Mouse (Mus musculus): ENCODE data around the gene Yipf6. TPM values are rescaled to one million over a fixed set of nuclear protein-coding genes. Genes with fewer than 3 reads are reported as not detected.

Yipf6 gene
- 24.2 and 24.5 TPM in 2 replicates for polyA plus RNA-seq (2015; fragmentation: Nextera tagmentation; extraction: Ambion mirVana)

DNA sequence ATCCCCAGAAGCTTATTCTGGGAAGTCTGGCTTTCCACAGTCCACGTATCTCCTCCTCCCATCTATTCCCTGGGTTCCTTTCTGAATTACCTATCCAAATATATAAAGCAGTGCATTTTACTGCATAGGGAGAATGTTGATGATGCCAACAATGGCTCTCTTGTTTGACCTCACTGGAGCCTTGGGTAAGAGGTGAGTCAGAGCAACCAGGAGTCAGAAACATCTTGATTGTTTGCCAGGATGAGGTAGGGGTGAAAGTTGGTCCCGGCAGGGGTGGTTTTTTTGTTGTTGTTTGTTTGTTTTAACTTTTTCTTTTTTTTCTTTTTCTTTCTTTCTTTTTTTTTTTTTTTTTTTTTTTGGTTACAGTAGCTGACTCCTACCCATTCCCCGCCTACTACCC, at the start of gene Yipf6:
Yipf6 (plus strand) TSS at position 216 of the 400 bp plus-strand sequence.
- no peaks in the 10 kb centered on the region for H3K9me3 ChIP-seq (ENCODE audit: low read length)
- WGBS: 74% methylated on average over 3 of the region's 3 CpGs
- ATAC-seq (ENCODE audit: low FRiP score, low TSS enrichment): no peak
- peak within 1 kb of the TSS; percentile 92 for H3K27ac ChIP-seq (ENCODE audit: low read length)
- peaks cover 3% of the 10 kb centered on the region; the same call in 1 of the 2 replicates for H3K4me1 ChIP-seq (ENCODE audit: insufficient read depth, low read length)
- H3K4me3 ChIP-seq (ENCODE audit: low read length): peak within 1 kb of the TSS; percentile 64
- peak within 1 kb of the TSS; percentile 72 for H3K9ac ChIP-seq (replicated peaks; ENCODE audit: low read length)
- peak within 1 kb of the TSS; percentile 56 for H3K4me2 ChIP-seq (replicated peaks; ENCODE audit: low read depth, low read length)
- 0 out of 2 replicates have a peak, but pooled peaks cover 4% of the 10 kb centered on the region for H3K27me3 ChIP-seq (ENCODE audit: insufficient read depth, low read length)
- H3K36me3 ChIP-seq (ENCODE audit: insufficient read depth, low read length): no peaks in the 10 kb centered on the region

DNA sequence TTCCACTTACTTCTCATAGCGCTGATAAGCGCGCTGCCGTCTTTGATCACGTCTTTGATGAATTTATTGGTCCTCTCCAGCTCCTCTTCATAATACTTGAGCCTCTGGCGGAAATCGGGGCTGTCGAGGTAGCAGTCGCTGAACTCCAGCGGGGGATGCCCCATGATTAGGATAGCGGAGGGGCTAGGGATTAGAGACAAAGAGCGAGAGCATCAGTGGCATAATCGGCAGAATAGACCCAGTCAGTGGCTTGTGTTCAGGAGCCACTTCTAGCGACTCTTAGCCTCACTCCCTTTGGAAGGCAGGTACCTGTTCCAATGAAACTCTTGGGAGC, 46.1 kb upstream of the Yipf6 start:
- Histone ChIP-seq H3K4me2 (replicated peaks; ENCODE audit: low read depth, low read length) (peak overlapping the region; percentile 61), H3K27ac (ENCODE audit: low read length) (peak overlapping the region; percentile 78; the same call in 1 of the 2 replicates), H3K36me3 (ENCODE audit: insufficient read depth, low read length) (no peaks in the 10 kb centered on the region), H3K27me3 (ENCODE audit: insufficient read depth, low read length) (peaks cover 19% of the 10 kb centered on the region; the same call in 1 of the 2 replicates), H3K9ac (replicated peaks; ENCODE audit: low read length) (peak overlapping the region; percentile 66), H3K4me3 (ENCODE audit: low read length) (peak overlapping the region; percentile 57), H3K9me3 (ENCODE audit: low read length) (no peaks in the 10 kb centered on the region), H3K4me1 (ENCODE audit: insufficient read depth, low read length) (peaks cover 4% of the 10 kb centered on the region; the same call in 1 of the 2 replicates)
- ATAC-seq (ENCODE audit: low FRiP score, low TSS enrichment): no peak; the same call in 1 of the 2 replicates
- WGBS: 24% methylated on average over 14 of the region's 14 CpGs

DNA sequence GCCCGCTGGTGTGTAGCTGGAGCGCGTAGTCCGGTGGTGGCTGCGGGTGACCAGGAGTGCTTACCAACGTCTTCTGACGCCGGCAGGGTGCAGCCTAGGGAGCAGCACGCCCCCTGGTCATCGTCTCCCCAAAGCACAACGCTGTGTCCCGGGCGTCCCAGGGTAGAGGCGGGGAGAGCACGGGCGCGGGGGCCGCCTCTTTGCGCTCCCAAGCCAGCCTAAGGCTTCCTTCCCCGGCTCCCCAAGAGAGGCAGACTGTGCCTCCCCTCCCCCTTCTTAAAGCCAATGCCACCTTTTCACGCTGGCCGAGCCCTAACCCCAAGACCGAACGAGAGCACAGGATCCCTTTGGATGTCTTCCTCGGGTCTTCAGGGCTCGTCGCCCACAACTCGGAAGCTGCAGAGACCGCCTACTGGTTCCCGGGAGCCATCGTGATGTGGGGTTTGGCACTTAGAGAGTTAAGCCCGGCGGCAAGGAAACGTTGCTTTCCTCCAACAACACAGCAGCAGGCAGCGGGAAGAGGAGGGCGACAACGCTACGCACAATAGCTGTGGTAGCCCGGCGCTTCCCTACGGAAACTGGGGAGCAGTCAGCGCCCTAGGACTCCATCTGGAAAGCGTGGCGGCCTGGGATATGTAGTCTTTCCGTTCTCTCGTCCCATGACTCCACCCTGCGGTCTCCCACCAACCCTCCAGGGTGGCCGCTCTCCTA, 45.6 kb upstream of the Yipf6 start, which contains the start of gene Ophn1:
Ophn1 (minus strand) TSS at position 620 of the 711 bp plus-strand sequence.
- WGBS: 27% methylated on average over 48 of the region's 48 CpGs
- Histone ChIP-seq H3K36me3 (ENCODE audit: insufficient read depth, low read length) (no peaks in the 10 kb centered on the region), H3K27me3 (ENCODE audit: insufficient read depth, low read length) (peaks cover 16% of the 10 kb centered on the region; the same call in 1 of the 2 replicates), H3K9me3 (ENCODE audit: low read length) (no peaks in the 10 kb centered on the region), H3K4me1 (ENCODE audit: insufficient read depth, low read length) (peaks cover 4% of the 10 kb centered on the region; the same call in 1 of the 2 replicates), H3K9ac (replicated peaks; ENCODE audit: low read length) (peak within 1 kb of the TSS; percentile 66), H3K4me2 (replicated peaks; ENCODE audit: low read depth, low read length) (peak within 1 kb of the TSS; percentile 61), H3K4me3 (ENCODE audit: low read length) (peak within 1 kb of the TSS; percentile 57), H3K27ac (ENCODE audit: low read length) (peak within 1 kb of the TSS; percentile 78)
- peak; percentile 96 for ATAC-seq (ENCODE audit: low FRiP score, low TSS enrichment)

DNA sequence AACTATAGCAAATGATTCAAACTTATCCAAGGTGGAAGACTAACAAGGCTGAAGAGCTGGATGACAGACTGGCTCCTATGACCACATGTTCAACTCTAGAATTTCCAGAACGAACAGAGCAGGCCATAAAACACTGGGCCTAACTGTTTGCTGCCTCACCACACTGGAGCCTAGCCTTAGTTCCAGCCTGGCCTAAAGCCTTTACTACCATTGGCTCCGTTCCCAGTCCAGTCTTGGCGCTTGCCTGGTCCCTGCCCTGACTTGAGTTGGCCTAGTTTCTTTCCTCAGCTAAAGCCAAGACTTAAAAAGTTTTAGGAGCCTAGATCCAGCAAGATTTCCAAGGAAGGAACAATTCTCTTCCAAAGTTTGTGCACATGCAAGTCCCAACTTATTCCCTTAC, 37.8 kb upstream of the Yipf6 start:
- no peaks in the 10 kb centered on the region for H3K4me1 ChIP-seq (ENCODE audit: insufficient read depth, low read length)
- H3K27ac ChIP-seq (ENCODE audit: low read length): no peak overlapping the region
- H3K4me2 ChIP-seq (replicated peaks; ENCODE audit: low read depth, low read length): no peak overlapping the region
- H3K4me3 ChIP-seq (ENCODE audit: low read length): no peak overlapping the region
- no peak overlapping the region for H3K9ac ChIP-seq (replicated peaks; ENCODE audit: low read length)
- no peaks in the 10 kb centered on the region for H3K9me3 ChIP-seq (ENCODE audit: low read length)
- no peaks in the 10 kb centered on the region for H3K36me3 ChIP-seq (ENCODE audit: insufficient read depth, low read length)
- no peak for ATAC-seq (ENCODE audit: low FRiP score, low TSS enrichment)
- 71% methylated on average over 3 of the region's 3 CpGs for WGBS
- H3K27me3 ChIP-seq (ENCODE audit: insufficient read depth, low read length): peaks cover 1% of the 10 kb centered on the region; the same call in 1 of the 2 replicates

DNA sequence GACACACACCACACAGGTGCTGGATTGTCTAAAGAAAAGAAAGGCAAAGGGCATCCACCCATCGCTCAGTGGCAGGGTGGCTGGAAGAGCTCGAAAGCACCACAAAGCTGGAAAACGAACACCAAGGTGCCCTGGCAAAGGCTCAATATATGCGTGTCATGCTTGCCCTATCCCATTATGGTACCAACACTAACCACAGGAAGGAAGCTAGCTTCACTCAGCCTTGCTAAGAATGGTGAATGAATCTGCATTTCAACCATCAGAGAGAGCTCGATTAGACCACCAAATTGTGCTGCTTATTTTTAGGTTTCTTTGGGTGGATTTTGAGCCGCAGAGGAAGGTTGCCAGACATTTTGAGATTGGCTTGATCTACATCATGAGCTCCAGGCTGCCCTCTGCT, 31.9 kb upstream of the Yipf6 start:
- ATAC-seq (ENCODE audit: low FRiP score, low TSS enrichment): no peak
- Histone ChIP-seq H3K9me3 (ENCODE audit: low read length) (no peaks in the 10 kb centered on the region), H3K36me3 (ENCODE audit: insufficient read depth, low read length) (no peaks in the 10 kb centered on the region), H3K9ac (replicated peaks; ENCODE audit: low read length) (no peak overlapping the region), H3K27me3 (ENCODE audit: insufficient read depth, low read length) (peaks cover 6% of the 10 kb centered on the region; the same call in 1 of the 2 replicates), H3K4me2 (replicated peaks; ENCODE audit: low read depth, low read length) (no peak overlapping the region), H3K4me1 (ENCODE audit: insufficient read depth, low read length) (no peaks in the 10 kb centered on the region), H3K4me3 (ENCODE audit: low read length) (no peak overlapping the region), H3K27ac (ENCODE audit: low read length) (no peak overlapping the region)
- WGBS: 92% methylated on average over 6 of the region's 6 CpGs

DNA sequence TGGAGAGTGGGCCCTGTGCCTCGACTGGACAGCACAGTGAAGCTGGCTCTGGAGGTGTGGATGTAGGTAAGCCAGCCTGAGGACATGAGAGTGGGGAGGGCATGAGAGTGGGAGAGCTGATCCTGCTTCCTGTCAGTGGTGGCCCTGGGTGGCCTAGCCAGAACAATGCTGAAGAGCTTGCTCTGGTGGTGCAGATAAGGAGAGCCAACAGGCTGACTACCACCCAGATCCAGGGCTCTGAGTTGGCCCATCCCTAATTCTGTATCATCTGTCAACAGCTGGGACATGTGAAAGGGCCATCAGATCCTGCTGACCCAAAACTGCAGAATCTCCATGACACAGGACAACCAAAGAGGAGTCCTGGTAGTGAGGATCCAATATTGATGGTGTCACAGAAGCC, 27.2 kb upstream of the Yipf6 start:
- WGBS: 58% methylated on average over 1 of the region's 1 CpGs
- Histone ChIP-seq H3K9me3 (ENCODE audit: low read length) (no peaks in the 10 kb centered on the region), H3K9ac (replicated peaks; ENCODE audit: low read length) (no peak overlapping the region), H3K4me1 (ENCODE audit: insufficient read depth, low read length) (no peaks in the 10 kb centered on the region), H3K4me3 (ENCODE audit: low read length) (no peak overlapping the region), H3K27me3 (ENCODE audit: insufficient read depth, low read length) (peaks cover 5% of the 10 kb centered on the region; the same call in 1 of the 2 replicates), H3K4me2 (replicated peaks; ENCODE audit: low read depth, low read length) (no peak overlapping the region), H3K27ac (ENCODE audit: low read length) (no peak overlapping the region), H3K36me3 (ENCODE audit: insufficient read depth, low read length) (no peaks in the 10 kb centered on the region)
- no peak for ATAC-seq (ENCODE audit: low FRiP score, low TSS enrichment)

DNA sequence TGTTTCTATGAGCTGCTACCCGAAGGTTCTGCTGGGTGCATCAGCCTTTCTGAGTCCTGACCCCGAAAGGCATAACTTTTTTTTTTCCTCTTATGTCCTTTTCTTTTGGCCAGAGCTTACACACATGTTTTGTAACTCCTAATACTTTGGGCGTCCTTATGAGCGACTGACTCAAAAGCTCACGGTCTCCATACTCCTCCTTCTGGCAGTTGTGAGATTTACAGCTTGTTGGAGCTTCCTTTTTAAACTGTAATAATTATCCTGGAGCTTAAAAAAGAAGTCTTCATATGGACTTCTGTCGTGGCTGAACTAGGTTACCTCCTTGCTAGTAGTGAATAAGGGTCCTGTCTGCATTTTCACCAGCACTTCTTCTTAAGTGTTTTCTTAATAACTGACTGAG, 16.7 kb upstream of the Yipf6 start:
- ATAC-seq (ENCODE audit: low FRiP score, low TSS enrichment): no peak
- Histone ChIP-seq H3K27ac (ENCODE audit: low read length) (no peak overlapping the region), H3K36me3 (ENCODE audit: insufficient read depth, low read length) (no peaks in the 10 kb centered on the region), H3K9ac (replicated peaks; ENCODE audit: low read length) (no peak overlapping the region), H3K4me1 (ENCODE audit: insufficient read depth, low read length) (no peaks in the 10 kb centered on the region), H3K4me3 (ENCODE audit: low read length) (no peak overlapping the region), H3K27me3 (ENCODE audit: insufficient read depth, low read length) (peaks cover 10% of the 10 kb centered on the region; the same call in 1 of the 2 replicates), H3K4me2 (replicated peaks; ENCODE audit: low read depth, low read length) (no peak overlapping the region), H3K9me3 (ENCODE audit: low read length) (no peaks in the 10 kb centered on the region)
- 30% methylated on average over 6 of the region's 6 CpGs for WGBS

DNA sequence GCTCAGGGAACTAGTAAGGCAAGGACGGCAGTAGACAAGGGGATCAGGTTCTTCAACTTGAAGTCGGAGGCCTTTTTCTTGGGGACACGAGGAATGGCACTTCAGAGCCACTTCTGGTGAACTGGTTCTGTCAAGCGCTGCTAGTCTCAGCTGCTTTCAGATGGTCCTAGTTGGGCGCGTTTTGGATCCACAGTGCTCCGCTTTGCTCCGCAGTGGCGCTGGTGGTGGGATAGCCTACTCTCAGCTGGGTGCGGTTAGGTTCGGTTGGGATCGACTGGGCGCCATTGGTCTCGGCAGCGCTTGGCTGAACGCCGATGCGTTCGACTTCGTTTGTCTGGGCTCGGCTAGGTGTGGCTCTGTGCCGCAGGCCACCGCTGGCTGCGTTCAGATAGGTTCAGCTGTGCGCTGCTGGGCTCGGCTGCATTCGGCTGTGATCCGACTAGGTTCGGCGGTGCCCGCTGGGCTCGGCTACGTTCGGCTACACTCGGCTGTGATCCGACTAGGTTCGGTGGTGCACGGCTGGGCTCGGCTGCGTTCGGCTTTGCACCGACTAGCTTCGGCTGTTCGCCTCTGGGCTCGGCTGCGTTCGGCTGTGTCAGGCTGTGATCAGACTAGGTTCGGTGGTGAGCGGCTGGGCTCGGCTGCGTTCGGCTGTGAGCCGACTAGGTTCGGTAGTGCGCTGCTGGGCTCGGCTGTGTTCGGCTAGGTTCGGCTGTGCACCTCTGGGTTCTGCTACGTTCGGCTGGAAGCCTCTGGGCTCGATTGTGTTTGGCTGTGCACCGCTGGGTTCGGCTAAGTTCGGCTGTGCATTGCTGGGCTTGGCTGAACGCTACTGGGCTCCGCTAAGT, 815 bp downstream of the Yipf6 start:
- peak; percentile 95 for ATAC-seq (ENCODE audit: low FRiP score, low TSS enrichment)

DNA sequence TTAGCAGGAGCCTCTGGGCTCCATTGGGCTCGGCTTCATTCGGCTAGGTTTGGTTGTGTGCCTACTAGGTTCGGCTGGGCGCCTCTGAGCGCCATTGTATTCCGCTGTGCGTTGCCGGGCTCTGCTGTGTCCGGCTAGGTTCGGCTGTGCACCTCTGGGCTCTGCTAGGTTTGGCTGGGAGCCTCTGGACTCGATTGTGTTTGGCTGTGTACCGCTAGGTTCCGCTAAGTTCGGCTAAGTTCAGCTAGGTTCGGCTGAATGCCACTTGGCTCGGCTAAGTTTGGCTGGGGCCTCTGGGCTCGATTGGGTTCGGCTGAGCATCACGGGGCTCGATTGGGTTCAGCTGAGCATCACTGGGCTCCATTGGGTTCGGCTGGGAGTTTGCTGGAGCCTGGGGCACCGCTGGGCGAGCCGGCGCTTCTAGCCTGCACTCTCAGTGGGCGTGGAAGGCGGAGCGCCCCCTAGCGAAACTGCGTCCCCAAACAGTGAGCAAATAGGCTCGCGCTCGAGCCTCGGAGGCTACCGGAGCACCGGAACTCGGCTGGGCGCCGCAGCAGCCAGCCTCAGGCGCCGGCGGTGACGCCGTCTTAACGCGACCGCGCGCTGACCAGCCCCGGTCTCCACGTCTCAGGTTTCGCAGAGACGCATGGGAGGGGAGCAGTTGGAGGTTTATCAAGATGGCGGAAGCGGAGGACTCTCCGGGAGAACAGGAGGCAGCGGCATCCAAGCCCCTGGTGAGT, 1.6 kb downstream of the Yipf6 start:
- Histone ChIP-seq H3K4me1 (ENCODE audit: insufficient read depth, low read length) (peaks cover 3% of the 10 kb centered on the region; the same call in 1 of the 2 replicates), H3K4me3 (ENCODE audit: low read length) (peak overlapping the region; percentile 64), H3K36me3 (ENCODE audit: insufficient read depth, low read length) (0 out of 2 replicates have a peak, but pooled peaks cover 3% of the 10 kb centered on the region), H3K4me2 (replicated peaks; ENCODE audit: low read depth, low read length) (peak overlapping the region; percentile 56), H3K9ac (replicated peaks; ENCODE audit: low read length) (peak overlapping the region; percentile 72), H3K27me3 (ENCODE audit: insufficient read depth, low read length) (no peaks in the 10 kb centered on the region), H3K9me3 (ENCODE audit: low read length) (no peaks in the 10 kb centered on the region), H3K27ac (ENCODE audit: low read length) (peak overlapping the region; percentile 92)
- ATAC-seq (ENCODE audit: low FRiP score, low TSS enrichment): peak; percentile 92
- WGBS: 34% methylated on average over 56 of the region's 57 CpGs

More for the DNA sequence above, 815 bp downstream of the Yipf6 start:
- WGBS: 23% methylated on average over 64 of the region's 66 CpGs
- 0 out of 2 replicates have a peak, but pooled peaks cover 4% of the 10 kb centered on the region for H3K27me3 ChIP-seq (ENCODE audit: insufficient read depth, low read length)
- H3K27ac ChIP-seq (ENCODE audit: low read length): peak overlapping the region; percentile 92
- H3K4me3 ChIP-seq (ENCODE audit: low read length): peak overlapping the region; percentile 64
- H3K36me3 ChIP-seq (ENCODE audit: insufficient read depth, low read length): 0 out of 2 replicates have a peak, but pooled peaks cover 3% of the 10 kb centered on the region
- H3K9ac ChIP-seq (replicated peaks; ENCODE audit: low read length): peak overlapping the region; percentile 72
- H3K4me2 ChIP-seq (replicated peaks; ENCODE audit: low read depth, low read length): peak overlapping the region; percentile 56
- peaks cover 3% of the 10 kb centered on the region; the same call in 1 of the 2 replicates for H3K4me1 ChIP-seq (ENCODE audit: insufficient read depth, low read length)
- no peaks in the 10 kb centered on the region for H3K9me3 ChIP-seq (ENCODE audit: low read length)

Measured in kidney, embryonic 16.5 days (tissue).